Mouse (Mus musculus) cerebellum, postnatal 4 days (tissue): ENCODE results near the gene Gm45140.

ENCODE experiments used
- DNase-seq, 2 experiments: peaks; one replicate each; pipeline ENCODE4 v3.0.0; 2022; ENCODE audit warnings: low spot score in 2 of 2, mixed read lengths in 1 of 2

Gene Gm45140

GRCm38 (mm10) chr6:87835695-87836094 lies at the start of gene Gm45140:
Gene Gm45140, minus strand, starts transcription at chr6:87835795.
- DNase-seq, result no peak

GRCm38 (mm10) chr6:87882816-87883215 lies 47.2 kb upstream of the Gm45140 start:
- DNase-seq, result peak in 1 of 2 experiments; percentile 37

- no peak for DNase-seq
These were observed 46.6 kb upstream of the Gm45140 start for GRCm38 (mm10) chr6:87882221-87882620.

GRCm38 (mm10) chr6:87879628-87880027 lies 44.0 kb upstream of the Gm45140 start:
- DNase-seq, result no peak

- DNase-seq, result no peak
These were observed 43.4 kb upstream of the Gm45140 start for GRCm38 (mm10) chr6:87879010-87879409.

- DNase-seq, result no peak
These were observed 40.6 kb upstream of the Gm45140 start for GRCm38 (mm10) chr6:87876068-87876643.

GRCm38 (mm10) chr6:87875562-87875961 lies 40.0 kb upstream of the Gm45140 start:
- DNase-seq, result no peak

- DNase-seq, result no peak
These were observed 39.5 kb upstream of the Gm45140 start for GRCm38 (mm10) chr6:87875083-87875482.

- no peak for DNase-seq
These were observed 38.4 kb upstream of the Gm45140 start for GRCm38 (mm10) chr6:87873963-87874362.

GRCm38 (mm10) chr6:87873104-87873503 lies 37.5 kb upstream of the Gm45140 start:
- no peak for DNase-seq

- DNase-seq, result no peak
These were observed 35.6 kb upstream of the Gm45140 start for GRCm38 (mm10) chr6:87871240-87871639.

GRCm38 (mm10) chr6:87870440-87870839 lies 34.8 kb upstream of the Gm45140 start:
- no peak for DNase-seq

GRCm38 (mm10) chr6:87868871-87869506 lies 33.4 kb upstream of the Gm45140 start:
- DNase-seq, result peak in 1 of 2 experiments; percentile 22

- no peak for DNase-seq
These were observed 31.7 kb upstream of the Gm45140 start for GRCm38 (mm10) chr6:87867256-87867655.

- no peak for DNase-seq
These were observed 30.6 kb upstream of the Gm45140 start for GRCm38 (mm10) chr6:87866211-87866610.

- DNase-seq, result no peak
These were observed 21.5 kb upstream of the Gm45140 start for GRCm38 (mm10) chr6:87857071-87857470.

- DNase-seq, result no peak
These were observed 17.9 kb upstream of the Gm45140 start for GRCm38 (mm10) chr6:87853446-87853845.

GRCm38 (mm10) chr6:87851871-87852270 lies 16.3 kb upstream of the Gm45140 start:
- DNase-seq, result no peak

GRCm38 (mm10) chr6:87850900-87851614 lies 15.5 kb upstream of the Gm45140 start, which contains the start of gene Cnbp:
Gene Cnbp, minus strand, starts transcription at chr6:87851106.
- DNase-seq, result peak; percentile 95 to 98

GRCm38 (mm10) chr6:87850155-87850899 lies 14.7 kb upstream of the Gm45140 start:
- peak in 1 of 2 experiments; percentile 59 for DNase-seq

GRCm38 (mm10) chr6:87849780-87850154 lies 14.2 kb upstream of the Gm45140 start:
- no peak for DNase-seq

GRCm38 (mm10) chr6:87846813-87847212 lies 11.2 kb upstream of the Gm45140 start:
- DNase-seq, result no peak
